Mouse (Mus musculus) midbrain, embryonic 11.5 days (tissue): ENCODE results near the gene Stard10. TPM values are rescaled to one million over a fixed set of nuclear protein-coding genes. Genes with fewer than 3 reads are reported as not detected.

Experiments used
- ATAC-seq: fragments of 200-750 bp; cut with Nextera tagmentation; 2 replicates; pipeline ENCODE4 v1.8.0; 2017; ENCODE audit warnings: moderate TSS enrichment, moderate library complexity; ENCODE audit not compliant: low FRiP score
- DNase-seq: peaks from one replicate; pipeline ENCODE4 v3.0.0; 2015; ENCODE audit warnings: low spot score; ENCODE audit errors: missing footprints
- H3K27ac ChIP-seq: fragments of 300-500 bp; sonication (generic); 2 replicates; pipeline ENCODE4 v1.5.1; 2014; ENCODE audit warnings: low read depth, low read length
- H3K27me3 ChIP-seq: fragments of 300-500 bp; sonication (generic); 2 replicates; pipeline ENCODE4 v1.6.1; 2014; ENCODE audit warnings: mild to moderate bottlenecking, low read length, moderate library complexity, mixed read lengths; ENCODE audit not compliant: control insufficient read depth, insufficient read depth
- H3K36me3 ChIP-seq: fragments of 300-500 bp; sonication (generic); 2 replicates; pipeline ENCODE4 v1.6.1; 2014; ENCODE audit warnings: mild to moderate bottlenecking, low read length, moderate library complexity, mixed read lengths; ENCODE audit not compliant: control insufficient read depth, insufficient read depth
- H3K4me1 ChIP-seq: fragments of 300-500 bp; sonication (generic); 2 replicates; pipeline ENCODE4 v1.6.1; 2014; ENCODE audit warnings: low read length; ENCODE audit not compliant: control insufficient read depth, insufficient read depth
- H3K4me2 ChIP-seq: fragments of 300-500 bp; sonication (generic); 2 replicates; pipeline ENCODE4 v1.6.1; 2014; ENCODE audit warnings: mild to moderate bottlenecking, moderate library complexity
- H3K4me3 ChIP-seq: fragments of 300-500 bp; sonication (generic); 2 replicates; pipeline ENCODE4 v1.5.1; 2014; ENCODE audit warnings: low read depth, low read length
- H3K9ac ChIP-seq: fragments of 300-500 bp; sonication (generic); 2 replicates; pipeline ENCODE4 v1.6.1; 2014; ENCODE audit warnings: low read length
- H3K9me3 ChIP-seq: fragments of 300-500 bp; sonication (generic); 2 replicates; pipeline ENCODE4 v1.6.1; 2016; ENCODE audit warnings: low read length; ENCODE audit not compliant: control insufficient read depth
- WGBS: fragments of 180-500 bp; shearing (Covaris S2); extraction: QIAGEN DNeasy Blood & Tissue Kit; methylation state at CpG from one replicate; pipeline ENCODE4 v1.1.7; 2014; 5-methylcytosine and 5-hydroxymethylcytosine counted together
- polyA plus RNA-seq: library from polyadenylated mRNA; unstranded; fragments of >200 nt; fragmentation: Nextera tagmentation; extraction: Ambion mirVana; gene quantifications from 2 replicates; pipeline ENCODE4 v1.2.1, GENCODE M21; 2014

Stard10 gene
- polyA plus RNA-seq, 1 experiment from 2014 or later: 5.7 TPM

GRCm38 (mm10) chr7:101348312-101348711 is 31.4 kb downstream of the Stard10 start:
- Histone ChIP-seq H3K27me3 (peaks cover 8% of the 10 kb centered on the region), H3K4me1 (peaks cover 5% of the 10 kb centered on the region; the same call in 1 of the 2 replicates), H3K9ac (peak overlapping the region; percentile 59), H3K9me3 (no peaks in the 10 kb centered on the region), H3K4me3 (peak overlapping the region; percentile 48), H3K27ac (no peak overlapping the region), H3K4me2 (peak overlapping the region; percentile 96), H3K36me3 (no peaks in the 10 kb centered on the region)
- 2% methylated on average over 13 of the region's 13 CpGs for WGBS
- ATAC-seq: peak; percentile 28
- peak; percentile 91 for DNase-seq

GRCm38 (mm10) chr7:101349861-101350260 is 33.0 kb downstream of the Stard10 start:
- peaks cover 5% of the 10 kb centered on the region; the same call in 1 of the 2 replicates for H3K4me1 ChIP-seq
- no peak overlapping the region for H3K27ac ChIP-seq
- no peak overlapping the region for H3K9ac ChIP-seq
- H3K36me3 ChIP-seq: no peaks in the 10 kb centered on the region
- no peak overlapping the region for H3K4me2 ChIP-seq
- ATAC-seq: no peak
- no peaks in the 10 kb centered on the region for H3K9me3 ChIP-seq
- WGBS: 28% methylated on average over 2 of the region's 2 CpGs
- no peak for DNase-seq
- no peak overlapping the region for H3K4me3 ChIP-seq
- H3K27me3 ChIP-seq: peaks cover 8% of the 10 kb centered on the region

- DNase-seq (no peak), ATAC-seq (no peak)
- Histone ChIP-seq H3K27me3 (peaks cover 8% of the 10 kb centered on the region), H3K9ac (no peak overlapping the region), H3K9me3 (no peaks in the 10 kb centered on the region), H3K4me2 (no peak overlapping the region), H3K4me3 (no peak overlapping the region), H3K4me1 (peaks cover 5% of the 10 kb centered on the region; the same call in 1 of the 2 replicates), H3K36me3 (no peaks in the 10 kb centered on the region), H3K27ac (no peak overlapping the region)
- 89% methylated on average over 4 of the region's 4 CpGs for WGBS
Observed at GRCm38 (mm10) chr7:101352404-101352803, 35.5 kb downstream of the Stard10 start.

- 77% methylated on average over 5 of the region's 5 CpGs for WGBS
Observed at GRCm38 (mm10) chr7:101354423-101354822, 37.5 kb downstream of the Stard10 start.

GRCm38 (mm10) chr7:101355551-101356100 is 38.7 kb downstream of the Stard10 start:
- DNase-seq (no peak), ATAC-seq (no peak)
- 86% methylated on average over 6 of the region's 6 CpGs for WGBS

More at GRCm38 (mm10) chr7:101354423-101354822, 37.5 kb downstream of the Stard10 start:
- Histone ChIP-seq H3K4me1 (peaks cover 5% of the 10 kb centered on the region; the same call in 1 of the 2 replicates), H3K9ac (no peak overlapping the region), H3K4me3 (no peak overlapping the region), H3K27ac (no peak overlapping the region), H3K27me3 (no peaks in the 10 kb centered on the region), H3K9me3 (no peaks in the 10 kb centered on the region), H3K36me3 (no peaks in the 10 kb centered on the region), H3K4me2 (no peak overlapping the region)
- no peak for ATAC-seq
- DNase-seq: no peak

GRCm38 (mm10) chr7:101356868-101357267 is 40.0 kb downstream of the Stard10 start:
- H3K4me1 ChIP-seq: no peaks in the 10 kb centered on the region
- H3K9me3 ChIP-seq: no peaks in the 10 kb centered on the region
- ATAC-seq: no peak
- WGBS: 68% methylated on average over 3 of the region's 3 CpGs
- H3K27me3 ChIP-seq: no peaks in the 10 kb centered on the region
- no peak overlapping the region for H3K4me3 ChIP-seq
- H3K36me3 ChIP-seq: no peaks in the 10 kb centered on the region
- H3K4me2 ChIP-seq: no peak overlapping the region
- DNase-seq: no peak
- H3K9ac ChIP-seq: no peak overlapping the region
- no peak overlapping the region for H3K27ac ChIP-seq

More at GRCm38 (mm10) chr7:101355551-101356100, 38.7 kb downstream of the Stard10 start:
- no peak overlapping the region for H3K27ac ChIP-seq
- H3K36me3 ChIP-seq: no peaks in the 10 kb centered on the region
- H3K9me3 ChIP-seq: no peaks in the 10 kb centered on the region
- H3K4me1 ChIP-seq: no peaks in the 10 kb centered on the region
- H3K27me3 ChIP-seq: no peaks in the 10 kb centered on the region
- no peak overlapping the region for H3K4me2 ChIP-seq
- H3K4me3 ChIP-seq: no peak overlapping the region
- H3K9ac ChIP-seq: no peak overlapping the region

- no peak for ATAC-seq
- no peak overlapping the region for H3K4me2 ChIP-seq
- no peaks in the 10 kb centered on the region for H3K9me3 ChIP-seq
- H3K27ac ChIP-seq: no peak overlapping the region
- no peak overlapping the region for H3K9ac ChIP-seq
- H3K27me3 ChIP-seq: no peaks in the 10 kb centered on the region
- WGBS: 74% methylated on average over 3 of the region's 3 CpGs
- no peak overlapping the region for H3K4me3 ChIP-seq
- DNase-seq: no peak
- H3K36me3 ChIP-seq: no peaks in the 10 kb centered on the region
- H3K4me1 ChIP-seq: no peaks in the 10 kb centered on the region
Observed at GRCm38 (mm10) chr7:101360406-101360805, 43.5 kb downstream of the Stard10 start.

GRCm38 (mm10) chr7:101361021-101361420 is 44.1 kb downstream of the Stard10 start:
- H3K27me3 ChIP-seq: no peaks in the 10 kb centered on the region
- H3K4me2 ChIP-seq: no peak overlapping the region
- no peaks in the 10 kb centered on the region for H3K9me3 ChIP-seq
- H3K36me3 ChIP-seq: no peaks in the 10 kb centered on the region
- H3K4me1 ChIP-seq: no peaks in the 10 kb centered on the region
- DNase-seq: no peak
- H3K9ac ChIP-seq: no peak overlapping the region
- no peak overlapping the region for H3K4me3 ChIP-seq
- 76% methylated on average over 4 of the region's 4 CpGs for WGBS
- H3K27ac ChIP-seq: no peak overlapping the region
- no peak for ATAC-seq

- DNase-seq (no peak), ATAC-seq (no peak)
- H3K27ac ChIP-seq: no peak overlapping the region
- H3K4me2 ChIP-seq: no peak overlapping the region
- no peaks in the 10 kb centered on the region for H3K9me3 ChIP-seq
- H3K4me3 ChIP-seq: no peak overlapping the region
- no peaks in the 10 kb centered on the region for H3K36me3 ChIP-seq
- H3K4me1 ChIP-seq: no peaks in the 10 kb centered on the region
- no peaks in the 10 kb centered on the region for H3K27me3 ChIP-seq
- 67% methylated on average over 4 of the region's 4 CpGs for WGBS
- H3K9ac ChIP-seq: no peak overlapping the region
Observed at GRCm38 (mm10) chr7:101361767-101362166, 44.9 kb downstream of the Stard10 start.
